Mouse (Mus musculus) left cerebral cortex, adult 11 months (tissue): ENCODE data around the gene Clta.

Source experiments
- DNase-seq: peaks from one replicate; pipeline ENCODE4 v3.0.0; 2022; ENCODE audit warnings: low spot score

The Clta gene

GRCm38 (mm10) chr4:44072873-44073441 lies 68.7 kb downstream of the Clta start:
- DNase-seq, result no peak

GRCm38 (mm10) chr4:44073799-44074198 lies 69.5 kb downstream of the Clta start:
- no peak for DNase-seq

- no peak for DNase-seq
These were observed 70.2 kb downstream of the Clta start for GRCm38 (mm10) chr4:44074422-44074821.

GRCm38 (mm10) chr4:44078358-44078933 lies 74.2 kb downstream of the Clta start:
- DNase-seq, result no peak
